Mouse (Mus musculus) bone marrow macrophage, adult 2 months (primary cell): Measurements from ENCODE around the gene Gm20388.

Experiments used
- CTCF ChIP-seq: IDR thresholded peaks from 2 replicates; pipeline ENCODE4 v1.5.1; 2012; ENCODE audit warnings: low read depth, mild to moderate bottlenecking, low read length, moderate library complexity
- POLR2A ChIP-seq: IDR thresholded peaks from 2 replicates; pipeline ENCODE4 v1.6.1; 2012; ENCODE audit warnings: mild to moderate bottlenecking, low read depth, low read length, borderline replicate concordance

DNA sequence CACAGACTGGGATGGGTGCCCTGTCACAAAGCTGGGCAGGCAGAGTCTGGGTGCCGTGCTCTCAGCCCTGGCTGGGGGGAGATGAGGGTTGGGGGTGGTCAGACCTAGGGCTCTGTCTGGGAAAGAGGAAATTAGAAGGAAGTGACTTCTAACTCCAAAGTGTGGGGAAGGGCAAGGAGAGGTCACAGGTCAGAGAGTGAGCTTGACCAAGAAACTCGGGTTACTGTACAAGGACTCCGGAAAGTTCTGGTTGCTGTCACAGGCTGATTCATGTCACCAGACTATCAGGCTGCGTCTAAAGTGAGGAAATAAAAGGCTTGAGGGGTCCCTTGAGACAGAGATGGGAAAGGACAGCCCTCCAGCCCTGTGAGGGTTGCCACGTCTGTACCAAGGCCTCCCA is 1408.8 kb downstream of the Gm20388 start:
- TF ChIP-seq CTCF (no peak), POLR2A (no peak)
